ENCODE assay signal across 10 mouse cellular contexts in the genomic region with DNA sequence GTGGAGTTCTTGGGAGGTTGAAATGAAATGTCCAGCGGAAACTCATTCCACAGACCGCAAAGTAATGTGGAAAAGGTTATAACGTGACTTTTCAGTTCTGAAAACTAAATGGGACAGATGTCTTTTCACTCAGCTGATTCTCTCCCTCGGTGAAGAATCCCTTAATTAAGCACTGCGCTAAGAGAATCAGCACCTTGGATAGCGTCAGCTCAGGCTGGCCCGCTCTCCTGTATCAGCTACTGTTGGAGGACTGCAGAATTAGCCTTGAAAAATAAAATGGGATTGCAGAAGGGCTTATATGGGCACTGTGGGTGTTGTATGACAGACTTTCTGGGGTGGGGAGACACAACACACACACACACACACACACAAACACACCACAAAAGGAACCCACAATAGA. TPM values are rescaled to one million over a fixed set of nuclear protein-coding genes. Genes with fewer than 3 reads are reported as not detected.
A peak's percentile ranks its signal among the peaks of the same experiment; 100 is the strongest.
DNase-seq lines count a peak whose midpoint lies in the region; ATAC-seq and TF ChIP-seq lines count a peak whose summit lies in the region.
"Had no signal": no experiment of that assay in that cellular context is flagged by ENCODE, and none has a peak within 500 bp of the region (broad histone marks: within the 10 kb centered on the region; RNA-seq: fewer than 3 reads in every experiment).

No protein-coding gene starts in this region.

- no peaks in the 10 kb centered on the region for H3K4me1 ChIP-seq in kidney, postnatal 0 days (replicated peaks; ENCODE audit: insufficient read depth, low read length)
- H3K4me1 ChIP-seq in bone marrow macrophage, adult 2 months (ENCODE audit: control insufficient read depth, insufficient read depth, low read length) = peaks cover 45% of the 10 kb centered on the region
- H3K4me1 ChIP-seq in limb, embryonic 11.5 days (ENCODE audit: control insufficient read depth, insufficient read depth, low read length) = no peaks in the 10 kb centered on the region
- H3K4me1 ChIP-seq: embryonic facial prominence, embryonic 15.5 days had no signal

- no peak overlapping the region for H3K9ac ChIP-seq in kidney, postnatal 0 days (ENCODE audit: low read depth, low read length)
- H3K9ac ChIP-seq in limb, embryonic 11.5 days (ENCODE audit: low read length) = no peak overlapping the region
- H3K9ac ChIP-seq: embryonic facial prominence, embryonic 15.5 days; heart, embryonic 15.5 days had no signal

- ATAC-seq in kidney, postnatal 0 days (replicated peaks; ENCODE audit: low FRiP score, low read depth) = no peak
- no peak for ATAC-seq in limb, embryonic 11.5 days (ENCODE audit: insufficient number of reproducible peaks, low FRiP score, low TSS enrichment, low read depth)
- ATAC-seq in inflammation-experienced regulatory T-cells, adult 6 months = no peak
- no peak for ATAC-seq in erythroid progenitor cell, adult 5-6 weeks (replicated peaks; ENCODE audit: low FRiP score, poor library complexity, severe bottlenecking)

- 0 out of 2 replicates have a peak, but pooled peaks cover 3% of the 10 kb centered on the region for H3K27me3 ChIP-seq in kidney, postnatal 0 days (ENCODE audit: insufficient read depth, low read length)
- peaks cover 6% of the 10 kb centered on the region; the same call in 1 of the 2 replicates for H3K27me3 ChIP-seq in limb, embryonic 11.5 days (ENCODE audit: control insufficient read depth, insufficient read depth, low read length)

- no peak overlapping the region for H3K27ac ChIP-seq in kidney, postnatal 0 days
- peak overlapping the region; percentile 95 for H3K27ac ChIP-seq in bone marrow macrophage, adult 2 months (ENCODE audit: insufficient read depth, low read depth, low read length)
- no peak overlapping the region for H3K27ac ChIP-seq in limb, embryonic 11.5 days (replicated peaks; ENCODE audit: low read depth, low read length)
- H3K27ac ChIP-seq: embryonic facial prominence, embryonic 15.5 days; heart, embryonic 15.5 days had no signal

- H3K9me3 ChIP-seq in kidney, postnatal 0 days (replicated peaks; ENCODE audit: low read length) = no peaks in the 10 kb centered on the region
- no peaks in the 10 kb centered on the region for H3K9me3 ChIP-seq in limb, embryonic 11.5 days (ENCODE audit: control insufficient read depth, low read length)
- H3K9me3 ChIP-seq: embryonic facial prominence, embryonic 15.5 days; heart, embryonic 15.5 days had no signal

- no peak for TF ChIP-seq CTCF in kidney, postnatal 0 days (IDR thresholded peaks at IDR 0.05; ENCODE audit: low read depth)
- no peak for TF ChIP-seq CTCF in bone marrow macrophage, adult 2 months (IDR thresholded peaks at IDR 0.05; ENCODE audit: low read depth, low read length)

- no peaks in the 10 kb centered on the region for H3K36me3 ChIP-seq in kidney, postnatal 0 days (ENCODE audit: insufficient read depth, low read length)
- H3K36me3 ChIP-seq in limb, embryonic 11.5 days (ENCODE audit: control insufficient read depth, insufficient read depth, low read length) = no peaks in the 10 kb centered on the region
- H3K36me3 ChIP-seq: embryonic facial prominence, embryonic 15.5 days; heart, embryonic 15.5 days had no signal

- H3K4me2 ChIP-seq in kidney, postnatal 0 days (ENCODE audit: low read length) = no peak overlapping the region
- no peak overlapping the region for H3K4me2 ChIP-seq in limb, embryonic 11.5 days (ENCODE audit: low read depth, severe bottlenecking)
- H3K4me2 ChIP-seq: embryonic facial prominence, embryonic 15.5 days; heart, embryonic 15.5 days had no signal

- TF ChIP-seq POLR2A in bone marrow macrophage, adult 2 months (IDR thresholded peaks at IDR 0.05; ENCODE audit: borderline replicate concordance, low read depth, low read length) = no peak

- WGBS in kidney, postnatal 0 days = 12% methylated on average over 7 of the region's 7 CpGs
- 10% methylated on average over 7 of the region's 7 CpGs for WGBS in limb, embryonic 11.5 days

- H3K4me3 ChIP-seq in kidney, postnatal 0 days (replicated peaks; ENCODE audit: low read depth, low read length) = no peak overlapping the region
- H3K4me3 ChIP-seq in bone marrow macrophage, adult 2 months (ENCODE audit: insufficient read depth, low read length) = no peak overlapping the region
- no peak overlapping the region for H3K4me3 ChIP-seq in limb, embryonic 11.5 days (ENCODE audit: low read depth, low read length)
- H3K4me3 ChIP-seq: embryonic facial prominence, embryonic 15.5 days; heart, embryonic 15.5 days had no signal

- peak; percentile 81 for DNase-seq in kidney, postnatal 0 days (ENCODE audit: low spot score)
- DNase-seq in kidney, adult 9 months = no peak
- peak; percentile 65 for DNase-seq in ES-CJ7 (ENCODE audit: low read depth, low spot score)
- peak; percentile 69 for DNase-seq in limb, embryonic 11.5 days (ENCODE audit: low spot score)

RNA-seq across cellular contexts. Expression of a gene that starts 33.4 kb away (rescaled TPM):
- not detected in 2 replicates for polyA plus RNA-seq in kidney, postnatal 0 days (2015; fragmentation: Nextera tagmentation; extraction: Ambion mirVana)
- 14.6 and 20.2 TPM in 2 replicates for polyA plus RNA-seq in bone marrow macrophage, adult 2 months (2012; ENCODE audit: insufficient read depth, insufficient read length, missing spikeins)
- not detected in 2 replicates for polyA plus RNA-seq in limb, embryonic 11.5 days (2014; fragmentation: Nextera tagmentation; extraction: Ambion mirVana)
- not detected for polyA plus RNA-seq in inflammation-experienced regulatory T-cells, adult 6 months (2017; shearing (Covaris generic))
- total RNA-seq in erythroid progenitor cell, adult 5-6 weeks (2015; ENCODE audit: low replicate concordance) = not detected in 2 replicates
- not detected in 2 replicates for total RNA-seq in erythroid progenitor cell, adult 5-6 weeks (2017; ENCODE audit: low replicate concordance)
- total RNA-seq: monocyte, adult 5-6 weeks had no signal
- polyA plus RNA-seq: embryonic facial prominence, embryonic 15.5 days; heart, embryonic 15.5 days had no signal

RNA-seq across cellular contexts. Expression of a gene that starts 47.7 kb away (rescaled TPM):
- polyA plus RNA-seq in kidney, postnatal 0 days (2015; fragmentation: Nextera tagmentation; extraction: Ambion mirVana) = not detected in 2 replicates
- not detected in 2 replicates for polyA plus RNA-seq in bone marrow macrophage, adult 2 months (2012; ENCODE audit: insufficient read depth, insufficient read length, missing spikeins)
- 0.07 and 0.09 TPM in 2 replicates for polyA plus RNA-seq in limb, embryonic 11.5 days (2014; fragmentation: Nextera tagmentation; extraction: Ambion mirVana)
- under 1 TPM in 1 of 3 experiments, not detected in 2; 0.16 TPM for polyA plus RNA-seq in inflammation-experienced regulatory T-cells, adult 6 months (2017; shearing (Covaris generic))
- total RNA-seq in erythroid progenitor cell, adult 5-6 weeks (2015; ENCODE audit: low replicate concordance) = not detected in 2 replicates
- not detected in 2 replicates for total RNA-seq in erythroid progenitor cell, adult 5-6 weeks (2017; ENCODE audit: low replicate concordance)
- total RNA-seq: monocyte, adult 5-6 weeks had no signal

RNA-seq across cellular contexts. Expression of a gene that starts 49.7 kb away (rescaled TPM):
- not detected in 2 replicates for polyA plus RNA-seq in kidney, postnatal 0 days (2015; fragmentation: Nextera tagmentation; extraction: Ambion mirVana)
- polyA plus RNA-seq in bone marrow macrophage, adult 2 months (2012; ENCODE audit: insufficient read depth, insufficient read length, missing spikeins) = 30.2 and 32.0 TPM in 2 replicates
- 0.07 and 0.14 TPM in 2 replicates for polyA plus RNA-seq in limb, embryonic 11.5 days (2014; fragmentation: Nextera tagmentation; extraction: Ambion mirVana)
- polyA plus RNA-seq in inflammation-experienced regulatory T-cells, adult 6 months (2017; shearing (Covaris generic)) = not detected
- total RNA-seq in erythroid progenitor cell, adult 5-6 weeks (2015; ENCODE audit: low replicate concordance) = 5.8 and 8.8 TPM in 2 replicates
- total RNA-seq in erythroid progenitor cell, adult 5-6 weeks (2017; ENCODE audit: low replicate concordance) = not detected in 2 replicates

RNA-seq across cellular contexts. Expression of a gene that starts 57.3 kb away (rescaled TPM):
- polyA plus RNA-seq in kidney, postnatal 0 days (2015; fragmentation: Nextera tagmentation; extraction: Ambion mirVana) = 3.6 TPM in 2 replicates
- 664 and 728 TPM in 2 replicates for polyA plus RNA-seq in bone marrow macrophage, adult 2 months (2012; ENCODE audit: insufficient read depth, insufficient read length, missing spikeins)
- polyA plus RNA-seq in limb, embryonic 11.5 days (2014; fragmentation: Nextera tagmentation; extraction: Ambion mirVana) = 0.79 and 1.7 TPM in 2 replicates
- 10 to 100 TPM; 23.8 to 43.8 (median 29.2) TPM for polyA plus RNA-seq in inflammation-experienced regulatory T-cells, adult 6 months (2017; shearing (Covaris generic))
- 29.2 and 35.2 TPM in 2 replicates for total RNA-seq in erythroid progenitor cell, adult 5-6 weeks (2015; ENCODE audit: low replicate concordance)
- 17.1 and 17.2 TPM in 2 replicates for total RNA-seq in erythroid progenitor cell, adult 5-6 weeks (2017; ENCODE audit: low replicate concordance)

Comparison
In these comparisons a context has a peak if more than half of its experiments do, and no peak if none do; other contexts are left out.
1. RNA of a gene that starts 33.4 kb away (polyA plus RNA-seq): 14.6 to 20.2 TPM in bone marrow macrophage, adult 2 months; not detected in kidney, postnatal 0 days, not detected in limb, embryonic 11.5 days and not detected in inflammation-experienced regulatory T-cells, adult 6 months; every median in the first group is over 10 times any median in the second.
2. RNA of a gene that starts 49.7 kb away (polyA plus RNA-seq): 30.2 to 32.0 TPM in bone marrow macrophage, adult 2 months; 0.07 to 0.14 TPM in limb, embryonic 11.5 days, not detected in inflammation-experienced regulatory T-cells, adult 6 months and not detected in kidney, postnatal 0 days; every median in the first group is over 10 times any median in the second.